Mouse (Mus musculus) liver, adult 2 months (tissue): ENCODE results near the gene Psg16.
A peak's percentile ranks its signal among the peaks of the same experiment; 100 is the strongest.

ENCODE experiments used
- CTCF ChIP-seq: fragments of 200-500 bp; IDR thresholded peaks from 2 replicates; pipeline ENCODE4 v1.5.1; 2011; ENCODE audit warnings: low read depth, low read length, control low read depth
- POLR2A ChIP-seq: fragments of 200-500 bp; IDR thresholded peaks from 2 replicates; pipeline ENCODE4 v1.6.1; 2011; ENCODE audit warnings: low read length, control low read depth; ENCODE audit not compliant: insufficient read depth; ENCODE audit errors: extremely low read depth

DNA sequence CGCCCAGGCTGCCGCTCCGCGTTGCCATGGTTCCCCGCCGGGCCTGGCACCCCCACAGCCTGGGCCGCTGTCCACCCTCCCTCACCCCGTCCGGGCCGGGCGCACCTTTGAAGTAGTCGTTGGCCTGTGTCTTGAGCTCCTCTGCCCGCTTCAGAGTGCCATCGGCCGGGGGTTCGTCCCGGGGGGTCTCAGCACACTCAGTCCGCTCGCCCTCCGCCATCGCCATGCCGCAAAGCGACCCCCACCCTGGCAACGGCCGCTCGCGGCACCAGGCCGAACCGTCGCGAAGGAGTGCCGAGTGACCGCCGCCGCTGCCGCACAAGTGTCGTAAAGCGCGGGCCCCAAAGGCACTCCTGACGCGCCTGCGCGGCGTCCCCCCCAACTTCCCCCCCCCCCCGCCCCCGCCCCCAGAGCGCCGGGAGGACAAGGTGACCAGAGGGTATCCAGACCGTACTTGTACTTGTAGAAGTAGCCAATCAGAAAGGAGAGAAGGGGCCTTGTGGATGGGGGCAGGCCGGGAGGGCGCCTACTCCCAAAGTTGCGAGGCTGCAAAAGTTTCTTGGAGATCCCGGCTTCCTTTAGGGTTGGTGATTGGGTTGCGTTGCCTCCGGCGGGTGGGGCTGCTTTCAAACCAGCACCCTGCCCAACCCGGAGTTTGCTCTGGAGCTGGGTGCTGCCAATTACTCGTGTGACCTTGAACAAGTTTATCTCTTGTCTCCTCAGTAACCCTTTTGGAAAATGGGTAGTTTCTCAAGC, 46.1 kb upstream of the Psg16 start, which contains the start of gene Ppp5c:
- no peak for TF ChIP-seq CTCF
- TF ChIP-seq POLR2A = 0 out of 2 replicates have a peak, but pooled peaks have one; percentile 36
